Mouse (Mus musculus) adrenal gland, postnatal 4 days (tissue): ENCODE results near the gene Olfr1410. TPM values are rescaled to one million over a fixed set of nuclear protein-coding genes. Genes with fewer than 3 reads are reported as not detected.
A peak's percentile ranks its signal among the peaks of the same experiment; 100 is the strongest.

Experiments
- DNase-seq, 2 experiments: peaks; one replicate each; pipeline ENCODE4 v3.0.0; 2021 to 2022; ENCODE audit warnings: low spot score in 2 of 2, mixed read lengths in 2 of 2
- long read RNA-seq, 2 experiments: library from polyadenylated mRNA; stranded (forward); transcript quantifications; one replicate each; pipeline ENCODE4 v2.0.0; 2021
- total RNA-seq, 2 experiments: library from RNA; stranded (reverse); gene quantifications; 2 replicates each; pipeline ENCODE4 v1.2.3; 2021

Gene Olfr1410
- total RNA-seq = not detected
- long read RNA-seq, experiment 1 = 0 reads
- long read RNA-seq, experiment 2 = 0 reads

- no peak for DNase-seq
Measured at GRCm38 (mm10) chr1:92605482-92605881, at the start of gene Olfr1410. Gene Olfr1410 (plus strand): TSS chr1:92605782.

- DNase-seq = no peak
Measured at GRCm38 (mm10) chr1:92571022-92571421, 34.6 kb upstream of the Olfr1410 start, which contains the start of gene Olfr1413. Gene Olfr1413 (plus strand): TSS chr1:92571322.

DNA sequence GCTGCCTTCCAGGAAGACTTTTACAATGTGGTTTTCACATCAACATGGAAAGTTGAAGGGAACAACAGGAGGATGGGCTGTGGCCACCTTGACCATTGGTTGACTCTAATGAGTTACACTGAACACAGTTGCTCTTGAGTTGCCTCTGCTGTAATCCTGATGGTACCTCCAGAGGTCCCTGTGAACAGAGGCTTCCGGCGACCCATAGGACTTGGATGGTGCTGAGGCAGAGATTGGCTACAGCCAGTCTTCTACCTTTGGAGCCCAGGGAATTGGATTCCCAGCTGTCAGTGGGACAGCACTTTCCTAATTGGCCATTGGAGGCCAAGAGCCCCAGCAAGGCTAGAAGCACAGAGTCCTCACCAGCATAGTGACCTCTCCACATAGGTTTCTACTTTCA lies 20.1 kb upstream of the Olfr1410 start, which contains the start of gene Olfr1412:
Gene Olfr1412, plus strand, starts transcription at position 301 of the 400 bp plus-strand sequence.
- DNase-seq = no peak

GRCm38 (mm10) chr1:92594111-92594510 lies 11.5 kb upstream of the Olfr1410 start, which contains the start of gene Olfr1411:
Gene Olfr1411 (plus strand): TSS chr1:92594411.
- no peak for DNase-seq

DNA sequence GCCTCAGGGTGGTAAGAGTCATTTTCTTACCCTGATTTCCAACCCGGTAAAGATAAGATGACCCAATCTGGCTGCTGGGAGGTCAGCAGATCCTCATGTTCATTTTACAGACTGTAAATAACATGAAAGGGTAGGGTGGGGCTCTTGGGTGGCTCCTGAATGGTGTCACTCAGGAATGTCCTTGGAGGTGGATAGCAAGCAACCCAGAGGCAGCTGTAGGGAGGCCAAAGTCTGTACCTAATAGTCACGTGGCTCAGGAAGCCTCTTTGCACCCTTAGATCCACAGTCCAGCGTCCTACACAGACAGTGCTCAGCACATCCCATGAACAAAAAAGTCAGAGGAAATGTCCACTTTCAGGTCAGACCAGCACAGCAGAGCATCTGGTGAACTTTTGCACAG lies 9.6 kb upstream of the Olfr1410 start:
- no peak for DNase-seq

DNA sequence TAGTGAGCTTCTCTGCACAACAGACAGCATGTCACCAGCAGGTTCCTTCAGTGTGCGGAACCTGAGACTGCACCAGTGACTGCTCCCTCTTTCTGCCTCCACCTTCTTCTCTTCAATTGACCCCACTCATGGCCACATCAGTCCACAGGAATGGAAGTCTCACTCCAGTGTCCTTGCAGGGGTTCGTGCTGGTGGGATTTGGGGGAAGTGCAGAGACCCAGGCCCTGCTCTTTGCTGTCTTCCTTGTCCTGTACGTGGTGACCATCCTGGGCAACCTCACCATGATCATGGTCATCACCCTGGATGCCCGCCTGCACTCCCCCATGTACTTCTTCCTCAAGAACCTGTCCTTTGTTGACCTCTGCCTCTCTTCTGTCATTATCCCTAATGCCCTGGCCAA lies 2.1 kb downstream of the Olfr1410 start:
- DNase-seq = no peak

- no peak for DNase-seq
Measured at GRCm38 (mm10) chr1:92611008-92611407, 5.4 kb downstream of the Olfr1410 start.

GRCm38 (mm10) chr1:92613175-92613574 lies 7.6 kb downstream of the Olfr1410 start:
- DNase-seq = no peak

DNA sequence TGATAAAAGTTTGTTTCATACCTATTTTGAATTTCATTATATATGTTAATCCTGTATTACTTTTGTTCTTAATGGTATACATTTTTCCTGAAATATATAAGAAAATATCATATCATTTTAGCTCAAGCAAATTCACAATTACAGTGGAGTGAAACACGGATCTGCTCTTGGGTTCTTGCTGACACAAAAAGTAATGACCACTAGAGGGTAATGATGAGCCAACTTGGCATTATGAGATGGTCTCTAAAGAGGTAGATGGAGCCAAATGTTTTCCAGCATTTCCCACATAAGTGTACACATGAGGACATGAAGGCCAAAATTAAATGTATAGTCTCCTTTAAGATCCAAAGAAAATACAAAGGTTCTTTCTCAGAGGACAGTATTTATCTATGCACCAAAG lies 8.9 kb downstream of the Olfr1410 start:
- no peak for DNase-seq

DNA sequence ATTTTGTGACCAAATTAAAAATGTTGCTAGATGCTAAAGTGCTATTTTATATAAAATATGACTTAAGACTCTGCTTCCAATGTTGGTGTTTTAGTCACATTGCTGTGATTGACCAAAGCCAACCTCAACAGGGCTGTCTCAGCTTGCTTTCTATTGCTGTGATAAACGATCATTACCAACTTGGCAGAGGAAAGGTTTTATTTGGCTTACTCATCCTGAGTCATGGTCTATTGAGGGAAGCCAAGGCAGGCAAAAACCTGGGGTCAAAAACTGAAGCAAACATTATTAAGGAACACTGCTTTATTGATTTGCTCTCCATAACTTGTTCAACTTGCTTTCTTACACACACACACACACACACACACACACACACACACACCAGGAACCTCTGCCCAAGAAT lies 10.5 kb downstream of the Olfr1410 start:
- DNase-seq = no peak

DNA sequence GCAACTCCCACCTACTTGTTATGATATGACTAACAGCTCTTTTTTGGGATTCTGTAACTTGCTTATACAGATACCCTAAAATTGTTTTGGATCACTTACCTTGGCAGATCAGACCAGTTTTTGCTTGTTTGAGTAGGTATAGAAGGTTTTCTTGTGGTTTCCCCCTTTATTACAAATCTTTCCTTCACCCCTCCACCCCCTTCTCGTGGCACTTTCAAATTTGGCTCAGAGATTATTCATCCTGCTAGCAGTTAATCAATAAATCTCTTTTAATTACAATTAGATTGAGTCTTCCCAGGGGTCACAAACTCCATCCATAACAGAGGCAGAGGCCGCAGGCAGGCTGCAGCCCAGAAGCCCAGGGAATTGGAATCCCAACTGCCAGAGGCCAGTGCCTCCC lies 11.9 kb downstream of the Olfr1410 start, which contains the start of gene Olfr12:
Gene Olfr12, plus strand, starts transcription at position 301 of the 400 bp plus-strand sequence.
- DNase-seq = no peak

GRCm38 (mm10) chr1:92618360-92618759 lies 12.8 kb downstream of the Olfr1410 start:
- peak; percentile 41 to 66 for DNase-seq

DNA sequence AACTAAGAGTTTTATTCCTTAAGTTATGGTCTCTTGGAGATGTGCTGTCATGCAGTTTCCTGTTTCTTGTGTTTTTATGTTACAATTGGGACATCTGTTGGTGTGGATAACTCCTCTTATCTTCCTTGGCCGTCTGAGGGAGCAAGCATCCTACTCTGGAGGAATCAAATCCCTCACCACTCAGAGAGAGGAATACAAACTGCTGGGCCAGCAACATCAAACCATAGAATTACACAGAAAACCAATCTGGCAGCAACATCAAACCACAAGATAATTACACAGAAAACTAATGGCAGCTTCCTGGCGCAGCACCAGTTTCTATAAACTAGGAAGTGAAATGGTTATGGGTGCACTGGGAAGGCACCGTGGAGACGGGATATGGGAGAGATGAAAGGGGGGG lies 22.6 kb downstream of the Olfr1410 start:
- no peak for DNase-seq

DNA sequence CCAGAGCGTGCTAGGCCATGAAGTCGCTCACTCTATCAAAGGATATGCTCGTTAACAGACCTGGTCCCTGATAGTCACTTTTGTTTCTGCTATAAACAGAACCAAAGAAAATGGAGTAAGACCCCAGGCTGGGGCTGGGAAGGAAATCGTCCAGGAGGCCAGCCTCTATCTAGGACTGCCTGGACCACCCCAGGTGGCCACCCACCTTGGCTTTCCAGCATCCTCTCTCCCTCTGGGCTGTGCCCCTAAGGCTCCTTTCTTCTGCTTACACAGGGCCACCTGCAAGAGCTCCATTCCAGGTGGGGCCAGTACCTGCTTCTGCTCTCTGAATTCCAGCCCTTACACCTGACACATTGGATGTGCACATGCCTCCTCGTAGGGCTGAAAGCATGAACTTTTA lies 26.6 kb downstream of the Olfr1410 start:
- DNase-seq = no peak

DNA sequence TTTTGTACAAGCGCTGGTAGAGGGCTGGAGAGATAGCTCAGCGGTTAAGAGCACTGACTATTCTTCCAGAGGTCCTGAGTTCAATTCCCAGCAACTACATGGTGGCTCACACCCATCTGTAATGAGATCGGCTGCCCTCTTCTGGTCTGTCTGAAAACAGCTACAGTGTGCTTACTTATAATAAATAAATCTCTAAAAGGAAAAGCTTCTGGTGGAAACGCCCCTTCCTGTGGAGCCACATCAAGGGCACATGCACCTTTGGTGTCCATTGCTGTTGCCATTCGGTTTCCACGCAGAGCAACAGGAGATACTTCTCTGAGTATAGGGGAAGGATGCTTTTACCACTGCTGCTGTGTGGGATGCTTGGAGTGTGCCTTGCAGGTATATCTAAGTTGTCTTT lies 27.4 kb downstream of the Olfr1410 start:
- DNase-seq = no peak

- no peak for DNase-seq
Measured at GRCm38 (mm10) chr1:92633726-92634125, 28.1 kb downstream of the Olfr1410 start.

- DNase-seq = no peak
Measured at GRCm38 (mm10) chr1:92634569-92634968, 29.0 kb downstream of the Olfr1410 start.

- no peak for DNase-seq
Measured at GRCm38 (mm10) chr1:92634976-92635599, 29.5 kb downstream of the Olfr1410 start.

DNA sequence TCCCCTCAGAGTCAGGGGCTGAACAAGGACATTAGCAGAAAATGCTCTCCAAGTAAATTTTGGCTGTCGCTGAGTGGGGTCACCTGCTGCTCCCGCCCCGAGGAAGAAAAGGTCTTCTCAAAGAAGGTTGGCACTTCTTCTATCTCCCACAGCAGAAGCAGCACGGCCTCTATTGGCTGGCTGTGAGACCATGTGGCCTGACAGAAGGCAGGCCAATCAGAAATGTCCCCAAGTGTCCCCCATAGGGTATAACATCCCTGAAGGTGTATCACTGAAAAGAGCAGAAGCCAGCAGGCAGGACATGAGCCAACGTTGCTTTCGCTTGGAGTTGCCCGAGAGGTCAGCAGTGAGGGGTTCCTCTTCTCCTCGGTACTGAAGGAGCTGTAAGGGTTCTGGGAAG lies 30.4 kb downstream of the Olfr1410 start:
- no peak for DNase-seq

DNA sequence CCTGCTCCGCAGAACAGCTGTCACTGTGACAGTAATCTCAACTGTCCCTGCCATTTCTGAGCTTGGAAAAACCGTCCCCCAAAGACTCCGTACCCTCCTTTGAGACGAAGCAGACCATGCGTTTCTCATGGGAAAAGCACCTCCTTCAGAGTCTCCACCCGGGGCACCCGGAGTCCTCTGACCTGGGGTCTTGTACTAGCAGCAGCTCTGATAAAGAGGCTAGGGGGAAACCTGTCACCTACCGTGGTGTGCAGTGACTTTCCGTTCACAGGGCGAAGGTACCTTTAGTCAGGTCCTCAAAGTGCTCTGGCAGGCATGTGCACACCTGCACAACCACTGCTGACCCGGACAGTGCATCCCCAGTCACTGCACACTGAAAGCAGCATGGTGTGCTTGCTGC lies 31.1 kb downstream of the Olfr1410 start:
- no peak for DNase-seq

DNA sequence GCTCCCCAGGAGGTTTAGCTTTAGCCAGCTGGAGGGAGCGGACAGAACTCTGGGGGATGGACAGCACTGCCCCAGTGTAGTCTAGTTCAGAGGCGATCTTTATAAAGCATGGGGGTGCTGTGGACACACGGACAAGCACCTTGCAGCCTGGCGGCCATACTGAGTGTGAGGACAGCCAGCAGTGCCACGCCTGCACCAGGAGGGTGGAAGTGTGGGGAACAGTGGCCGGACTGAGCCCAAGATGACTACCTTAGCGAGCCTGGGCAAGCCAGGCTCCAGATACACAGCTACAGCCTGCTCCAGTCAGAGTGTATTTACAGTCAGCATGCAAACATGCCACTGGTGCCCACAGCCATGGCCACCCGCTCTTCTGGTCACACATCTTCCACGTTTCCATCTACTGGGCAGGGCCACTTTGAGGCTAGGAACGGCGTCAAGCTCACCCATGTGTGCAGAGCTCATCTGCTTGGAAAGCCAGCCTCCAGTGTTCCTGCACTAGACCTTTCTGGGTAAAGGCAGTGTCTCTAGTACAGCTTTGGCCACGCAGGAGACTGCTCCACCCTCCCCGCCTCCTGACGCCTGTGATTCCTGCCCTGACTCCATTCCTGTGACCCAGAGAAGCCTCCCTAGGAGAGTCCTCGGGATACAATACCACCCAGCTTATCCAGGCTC lies 32.1 kb downstream of the Olfr1410 start:
- DNase-seq = no peak

DNA sequence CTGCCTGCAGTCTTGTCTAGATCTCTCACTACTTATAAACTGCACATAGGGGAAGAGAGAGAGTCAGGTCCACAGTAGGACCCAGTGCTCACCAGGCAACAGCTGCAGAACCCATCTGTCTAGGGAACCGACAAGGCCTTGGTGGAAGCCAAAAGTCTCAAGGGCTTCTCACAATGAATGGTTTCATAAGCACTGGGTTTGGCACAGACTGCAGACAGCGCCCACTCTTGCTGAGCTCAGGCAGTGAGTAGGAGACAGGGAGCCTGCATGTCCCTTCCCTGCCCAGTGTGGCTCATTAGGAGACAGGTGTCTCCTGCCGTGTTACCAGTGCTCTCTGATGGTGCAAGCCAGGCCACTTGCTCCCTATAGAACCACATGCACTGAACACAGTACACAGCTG lies 32.6 kb downstream of the Olfr1410 start:
- DNase-seq = no peak

GRCm38 (mm10) chr1:92638736-92639135 lies 33.2 kb downstream of the Olfr1410 start:
- DNase-seq = no peak
